Mouse (Mus musculus) heart, embryonic 15.5 days (tissue): ENCODE measurements around the gene Sys1. TPM values are rescaled to one million over a fixed set of nuclear protein-coding genes. Genes with fewer than 3 reads are reported as not detected.

Experiments
- ATAC-seq: fragments of 200-750 bp; cut with Nextera tagmentation; replicated peaks from 2 replicates; pipeline ENCODE4 v1.8.0; 2017; ENCODE audit warnings: low read depth, moderate TSS enrichment; ENCODE audit not compliant: insufficient number of reproducible peaks, insufficient read depth, low FRiP score
- H3K27ac ChIP-seq: fragments of 300-500 bp; sonication (generic); 2 replicates; pipeline ENCODE4 v1.5.1; 2015; ENCODE audit warnings: mild to moderate bottlenecking, inconsistent platforms
- H3K27me3 ChIP-seq: fragments of 300-500 bp; sonication (generic); 2 replicates; pipeline ENCODE4 v1.6.1; 2015; ENCODE audit warnings: inconsistent platforms
- H3K36me3 ChIP-seq: fragments of 300-500 bp; sonication (generic); 2 replicates; pipeline ENCODE4 v1.6.1; 2015; ENCODE audit warnings: mild to moderate bottlenecking, inconsistent platforms
- H3K4me1 ChIP-seq: fragments of 300-500 bp; sonication (generic); replicated peaks from 2 replicates; pipeline ENCODE4 v1.6.1; 2015; ENCODE audit warnings: inconsistent platforms
- H3K4me2 ChIP-seq: fragments of 300-500 bp; sonication (generic); 2 replicates; pipeline ENCODE4 v1.6.1; 2015; ENCODE audit warnings: inconsistent platforms, mild to moderate bottlenecking, moderate library complexity
- H3K4me3 ChIP-seq: fragments of 300-500 bp; sonication (generic); 2 replicates; pipeline ENCODE4 v1.5.1; 2015; ENCODE audit warnings: mild to moderate bottlenecking, inconsistent platforms
- H3K9ac ChIP-seq: fragments of 300-500 bp; sonication (generic); 2 replicates; pipeline ENCODE4 v1.6.1; 2015; ENCODE audit warnings: mild to moderate bottlenecking, inconsistent platforms
- H3K9me3 ChIP-seq: fragments of 300-500 bp; sonication (generic); replicated peaks from 2 replicates; pipeline ENCODE4 v1.6.1; 2016; ENCODE audit warnings: inconsistent platforms
- WGBS: fragments of 180-500 bp; shearing (Covaris S2); methylation state at CpG from one replicate; pipeline ENCODE4 v1.1.7; 2015; ENCODE audit warnings: mixed read lengths; 5-methylcytosine and 5-hydroxymethylcytosine counted together
- polyA plus RNA-seq: library from polyadenylated mRNA; unstranded; fragments of >200 nt; fragmentation: Nextera tagmentation; extraction: Ambion mirVana; gene quantifications from 2 replicates; pipeline ENCODE4 v1.2.1, GENCODE M21; 2015

Gene Sys1
- polyA plus RNA-seq, 1 experiment from 2014 or later: 32.0 TPM

- no peaks in the 10 kb centered on the region for H3K9me3 ChIP-seq
- H3K4me1 ChIP-seq: no peaks in the 10 kb centered on the region
- H3K9ac ChIP-seq: no peak overlapping the region
- no peaks in the 10 kb centered on the region for H3K27me3 ChIP-seq
- H3K4me2 ChIP-seq: no peak overlapping the region
- peaks cover 10% of the 10 kb centered on the region for H3K36me3 ChIP-seq
- H3K27ac ChIP-seq: no peak overlapping the region
- H3K4me3 ChIP-seq: no peak overlapping the region
- 87% methylated on average over 8 of the region's 8 CpGs for WGBS
- no peak for ATAC-seq
Measured at GRCm38 (mm10) chr2:164424406-164424805, 32.4 kb upstream of the Sys1 start.

- H3K36me3 ChIP-seq: peaks cover 10% of the 10 kb centered on the region
- no peaks in the 10 kb centered on the region for H3K9me3 ChIP-seq
- H3K4me2 ChIP-seq: no peak overlapping the region
- H3K27me3 ChIP-seq: no peaks in the 10 kb centered on the region
- H3K9ac ChIP-seq: no peak overlapping the region
- WGBS: 81% methylated on average over 5 of the region's 5 CpGs
- H3K4me1 ChIP-seq: peaks cover under 1% of the 10 kb centered on the region
- H3K27ac ChIP-seq: no peak overlapping the region
- no peak for ATAC-seq
- no peak overlapping the region for H3K4me3 ChIP-seq
Measured at GRCm38 (mm10) chr2:164425401-164425800, 31.4 kb upstream of the Sys1 start.

DNA sequence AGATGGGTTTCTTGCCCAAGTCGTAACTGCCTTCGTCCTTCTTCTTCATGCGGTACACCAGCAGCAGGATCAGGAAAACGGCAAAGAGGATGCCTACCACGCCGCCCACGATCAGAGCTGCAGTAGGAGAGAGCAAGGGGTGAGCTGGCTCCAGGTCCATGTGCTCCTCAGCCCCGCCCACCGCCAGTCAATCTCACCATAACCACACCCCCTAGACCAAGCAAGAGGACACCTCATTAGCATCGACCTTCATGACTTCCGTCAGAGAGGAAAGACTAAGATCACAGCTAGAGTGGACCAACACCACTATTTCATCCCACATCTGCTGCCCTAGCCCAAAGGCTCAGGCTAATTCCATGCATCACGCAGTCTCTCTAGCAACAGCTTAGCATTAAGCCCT is 30.6 kb upstream of the Sys1 start:
- peaks cover 8% of the 10 kb centered on the region for H3K4me1 ChIP-seq
- H3K4me3 ChIP-seq: no peak overlapping the region
- peaks cover 10% of the 10 kb centered on the region for H3K36me3 ChIP-seq
- no peaks in the 10 kb centered on the region for H3K9me3 ChIP-seq
- no peak for ATAC-seq
- no peaks in the 10 kb centered on the region for H3K27me3 ChIP-seq
- no peak overlapping the region for H3K27ac ChIP-seq
- no peak overlapping the region for H3K4me2 ChIP-seq
- WGBS: 24% methylated on average over 12 of the region's 12 CpGs
- H3K9ac ChIP-seq: no peak overlapping the region

DNA sequence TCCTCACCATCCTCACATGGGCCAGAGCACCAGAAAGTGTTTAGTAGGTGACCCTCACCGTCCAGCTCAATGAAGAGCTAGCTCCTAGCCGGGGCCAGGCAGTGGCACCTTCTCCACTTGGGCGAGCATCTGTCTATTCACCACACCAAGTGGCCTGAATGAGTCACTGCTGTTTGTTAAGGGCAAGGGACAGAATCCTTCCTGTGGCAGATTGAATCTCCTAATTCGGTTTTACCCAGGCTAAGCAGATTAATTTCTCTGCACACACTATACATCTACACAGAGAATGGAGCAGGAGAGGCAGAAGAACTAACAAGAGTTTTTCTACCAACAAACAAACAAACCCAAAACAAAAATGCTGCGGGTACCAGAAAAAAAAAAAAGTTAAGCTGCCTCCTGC is 29.8 kb upstream of the Sys1 start:
- Histone ChIP-seq H3K36me3 (peaks cover 10% of the 10 kb centered on the region), H3K4me3 (no peak overlapping the region), H3K4me2 (no peak overlapping the region), H3K9me3 (no peaks in the 10 kb centered on the region), H3K27me3 (no peaks in the 10 kb centered on the region), H3K27ac (no peak overlapping the region), H3K4me1 (peaks cover 14% of the 10 kb centered on the region), H3K9ac (no peak overlapping the region)
- WGBS: 74% methylated on average over 5 of the region's 5 CpGs
- ATAC-seq: no peak

GRCm38 (mm10) chr2:164428451-164428850 is 28.3 kb upstream of the Sys1 start:
- no peak for ATAC-seq
- Histone ChIP-seq H3K4me1 (peaks cover 29% of the 10 kb centered on the region), H3K4me3 (no peak overlapping the region), H3K4me2 (no peak overlapping the region), H3K27ac (no peak overlapping the region), H3K9ac (no peak overlapping the region), H3K9me3 (no peaks in the 10 kb centered on the region), H3K27me3 (no peaks in the 10 kb centered on the region), H3K36me3 (peaks cover 10% of the 10 kb centered on the region)
- 43% methylated on average over 5 of the region's 5 CpGs for WGBS

DNA sequence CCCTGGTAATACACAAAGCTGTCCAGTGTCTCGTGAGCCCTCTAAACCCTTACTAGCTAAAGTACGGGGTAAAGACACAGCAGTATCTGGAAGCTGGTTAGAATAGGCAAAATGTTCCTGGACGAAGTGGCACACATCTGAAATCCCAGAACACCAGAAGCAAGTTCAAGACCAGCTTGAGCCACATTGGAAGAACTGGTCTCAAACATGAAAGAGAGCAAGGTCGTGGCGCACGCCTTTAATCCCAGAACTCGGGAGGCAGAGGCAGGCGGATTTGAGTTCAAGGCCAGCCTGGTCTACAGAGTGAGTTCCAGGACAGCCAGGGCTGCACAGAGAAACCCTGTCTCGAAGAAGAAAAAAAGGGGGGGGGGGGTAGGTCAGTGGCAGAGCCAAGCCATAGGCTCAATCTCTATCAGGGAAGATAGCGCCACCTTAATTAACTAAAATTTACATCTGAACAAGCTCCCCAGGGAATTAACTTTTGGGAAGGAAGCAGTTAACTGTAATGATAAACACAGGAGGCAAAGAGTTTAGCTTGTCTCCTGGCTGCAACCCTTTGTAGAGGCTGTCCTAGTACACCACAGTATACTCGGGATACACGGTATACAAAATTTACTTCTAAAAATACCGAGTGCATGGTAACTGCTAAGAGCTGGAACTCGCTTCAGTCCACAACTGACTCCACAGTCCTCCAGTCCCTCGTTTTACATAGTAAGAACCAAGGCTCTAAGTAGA is 26.7 kb upstream of the Sys1 start:
- Histone ChIP-seq H3K4me1 (peaks cover 33% of the 10 kb centered on the region), H3K9me3 (no peaks in the 10 kb centered on the region), H3K27me3 (no peaks in the 10 kb centered on the region), H3K4me2 (no peak overlapping the region), H3K27ac (no peak overlapping the region), H3K36me3 (no peaks in the 10 kb centered on the region; the same call in 1 of the 2 replicates), H3K9ac (no peak overlapping the region), H3K4me3 (no peak overlapping the region)
- ATAC-seq: no peak
- 55% methylated on average over 15 of the region's 15 CpGs for WGBS

DNA sequence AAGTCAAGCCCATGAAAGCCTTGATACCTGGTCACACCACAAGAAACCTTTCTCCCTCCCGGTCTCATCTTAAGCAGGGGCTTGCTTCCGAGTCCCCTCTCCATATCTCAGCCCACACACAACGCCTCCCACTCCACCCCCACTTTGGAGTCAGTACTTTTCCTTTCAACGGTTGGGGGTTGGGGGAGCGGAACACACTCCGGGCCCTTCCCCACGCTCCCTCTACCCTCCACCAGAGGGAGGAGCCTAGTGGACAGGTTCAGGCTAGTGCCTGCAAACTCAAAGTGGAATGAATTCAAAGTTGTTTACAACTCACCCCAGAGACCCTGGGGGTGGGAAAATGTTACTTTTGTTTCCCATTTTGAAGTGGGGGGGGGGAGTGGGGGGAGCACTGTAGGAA is 26.1 kb upstream of the Sys1 start:
- H3K9me3 ChIP-seq: no peaks in the 10 kb centered on the region
- H3K4me3 ChIP-seq: no peak overlapping the region
- H3K9ac ChIP-seq: no peak overlapping the region
- no peaks in the 10 kb centered on the region for H3K27me3 ChIP-seq
- H3K4me1 ChIP-seq: peaks cover 40% of the 10 kb centered on the region
- 0 out of 2 replicates have a peak overlapping the region, but pooled peaks have one; percentile 3 for H3K4me2 ChIP-seq
- H3K36me3 ChIP-seq: no peaks in the 10 kb centered on the region; the same call in 1 of the 2 replicates
- no peak overlapping the region for H3K27ac ChIP-seq
- 12% methylated on average over 7 of the region's 7 CpGs for WGBS
- no peak for ATAC-seq

DNA sequence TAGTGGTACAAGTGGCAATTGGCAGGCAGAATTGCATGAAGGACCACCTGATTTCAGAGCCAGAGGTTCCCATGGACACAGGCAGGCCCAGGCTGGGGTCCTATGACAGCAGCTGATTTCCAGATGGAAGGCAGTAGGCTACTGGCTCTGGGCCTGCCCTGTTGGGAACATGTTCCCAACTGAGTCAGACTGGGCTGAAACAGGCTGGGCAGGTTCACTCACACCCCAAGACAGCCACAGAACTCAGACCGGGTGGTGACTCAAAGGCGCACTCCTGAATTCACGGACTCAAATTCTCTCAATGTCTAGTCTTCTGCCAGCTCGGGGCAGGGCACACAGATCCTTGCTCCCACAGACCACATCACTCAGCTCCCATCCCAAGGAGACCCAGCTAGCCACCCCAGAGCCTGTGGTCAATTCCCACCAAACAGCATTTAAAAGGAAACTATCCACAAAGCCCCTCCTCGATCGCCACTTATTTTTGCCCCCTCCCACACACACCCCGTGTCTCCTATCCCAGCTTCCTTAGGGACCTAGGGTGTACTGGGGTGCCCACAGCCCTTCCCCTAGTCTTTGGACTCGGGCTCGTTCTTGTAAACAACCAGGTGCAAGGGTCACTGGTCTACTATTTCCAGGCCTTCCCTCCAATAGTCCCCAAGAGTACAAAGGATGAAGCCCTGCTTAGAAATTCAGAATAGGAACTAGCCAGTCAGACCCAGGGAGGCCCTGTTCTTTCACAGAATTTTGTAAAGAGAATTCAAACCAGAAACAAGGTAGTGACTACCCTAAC is 24.9 kb upstream of the Sys1 start:
- peaks cover 51% of the 10 kb centered on the region for H3K4me1 ChIP-seq
- 71% methylated on average over 9 of the region's 9 CpGs for WGBS
- no peak overlapping the region for H3K4me3 ChIP-seq
- H3K9me3 ChIP-seq: no peaks in the 10 kb centered on the region
- no peak overlapping the region for H3K9ac ChIP-seq
- H3K27me3 ChIP-seq: no peaks in the 10 kb centered on the region
- ATAC-seq: no peak
- H3K36me3 ChIP-seq: no peaks in the 10 kb centered on the region; the same call in 1 of the 2 replicates
- no peak overlapping the region for H3K4me2 ChIP-seq
- peak overlapping the region; percentile 62 for H3K27ac ChIP-seq

DNA sequence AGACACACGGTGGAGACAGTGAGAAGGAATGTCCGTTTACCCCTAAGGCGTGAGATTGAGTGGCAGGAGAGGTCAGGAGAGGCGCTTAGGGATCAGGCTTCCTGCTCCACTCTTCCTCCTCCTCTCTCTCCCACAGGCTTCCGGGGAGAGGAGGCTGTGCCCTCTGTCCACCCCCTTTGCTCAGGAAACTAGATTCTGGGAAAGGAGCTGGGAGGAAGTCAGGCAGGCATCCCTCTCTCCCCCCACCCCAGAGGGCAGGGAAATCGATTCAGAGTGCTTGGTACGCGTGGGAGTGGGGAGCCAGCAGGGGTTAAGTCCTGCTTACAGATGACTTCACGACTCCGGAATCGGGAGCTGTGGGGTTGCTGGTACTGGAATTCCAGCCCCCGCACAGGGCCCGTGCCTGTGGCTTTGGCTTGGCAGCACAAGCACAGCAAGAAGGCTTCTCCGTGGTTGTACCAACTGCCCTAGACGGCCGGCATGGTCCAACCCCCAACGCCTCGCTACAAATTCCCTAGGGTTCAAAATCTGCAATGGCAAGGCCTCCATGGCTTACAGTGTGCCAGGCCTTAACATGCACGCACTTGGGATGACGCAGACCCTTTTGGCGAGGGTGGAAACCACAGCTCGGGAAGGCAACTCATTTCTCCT is 24.1 kb upstream of the Sys1 start:
- WGBS: 17% methylated on average over 22 of the region's 22 CpGs
- H3K27me3 ChIP-seq: no peaks in the 10 kb centered on the region
- H3K4me2 ChIP-seq: peak overlapping the region; percentile 52
- H3K9ac ChIP-seq: 0 out of 2 replicates have a peak overlapping the region, but pooled peaks have one; percentile 10
- H3K4me1 ChIP-seq: peaks cover 58% of the 10 kb centered on the region
- H3K4me3 ChIP-seq: peak overlapping the region; percentile 15; the same call in 1 of the 2 replicates
- ATAC-seq: peak; percentile 29; the same call in 1 of the 2 replicates
- no peaks in the 10 kb centered on the region; the same call in 1 of the 2 replicates for H3K36me3 ChIP-seq
- H3K27ac ChIP-seq: peak overlapping the region; percentile 62
- no peaks in the 10 kb centered on the region for H3K9me3 ChIP-seq

DNA sequence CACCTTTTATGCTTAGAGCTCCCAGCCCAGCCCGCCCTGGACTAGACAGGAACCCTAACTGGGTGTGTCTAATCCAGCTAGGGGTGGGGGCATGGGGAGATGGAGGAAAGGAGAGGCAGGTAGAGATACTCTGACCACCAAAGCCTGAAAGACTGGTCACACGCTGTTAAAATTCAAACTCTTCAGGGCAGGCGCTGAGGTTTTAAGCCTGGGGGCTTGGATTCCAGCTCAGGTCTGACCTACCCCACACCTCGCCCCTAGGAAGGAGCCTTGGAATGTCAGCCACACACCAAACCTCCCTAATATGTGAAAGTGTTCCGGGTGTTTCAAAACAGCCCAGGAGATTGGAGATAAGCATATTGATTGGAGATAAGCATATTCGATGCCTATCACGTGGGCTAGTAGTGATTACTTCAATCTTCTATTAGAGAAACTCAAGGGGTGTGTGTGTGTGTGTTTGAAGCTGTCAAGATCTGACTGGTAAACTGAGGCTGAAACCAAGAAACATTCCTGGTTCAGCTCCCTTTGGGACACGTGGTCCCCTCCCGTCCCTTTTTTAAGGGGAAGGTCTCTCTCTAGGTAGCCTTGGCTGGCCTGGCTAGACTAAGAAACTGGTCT is 23.4 kb upstream of the Sys1 start:
- 76% methylated on average over 9 of the region's 9 CpGs for WGBS
- Histone ChIP-seq H3K27me3 (no peaks in the 10 kb centered on the region), H3K4me1 (peaks cover 62% of the 10 kb centered on the region), H3K9me3 (no peaks in the 10 kb centered on the region), H3K9ac (0 out of 2 replicates have a peak overlapping the region, but pooled peaks have one; percentile 10), H3K4me2 (peak overlapping the region; percentile 52), H3K4me3 (no peak overlapping the region), H3K36me3 (no peaks in the 10 kb centered on the region; the same call in 1 of the 2 replicates), H3K27ac (peak overlapping the region; percentile 62)
- no peak for ATAC-seq

- no peak overlapping the region for H3K4me2 ChIP-seq
- 61% methylated on average over 3 of the region's 3 CpGs for WGBS
- no peaks in the 10 kb centered on the region for H3K27me3 ChIP-seq
- H3K9ac ChIP-seq: no peak overlapping the region
- no peak overlapping the region for H3K4me3 ChIP-seq
- ATAC-seq: no peak
- H3K27ac ChIP-seq: no peak overlapping the region
- H3K4me1 ChIP-seq: peaks cover 74% of the 10 kb centered on the region
- no peaks in the 10 kb centered on the region for H3K36me3 ChIP-seq
- no peaks in the 10 kb centered on the region for H3K9me3 ChIP-seq
Measured at GRCm38 (mm10) chr2:164434681-164435080, 22.1 kb upstream of the Sys1 start.
